Mouse (Mus musculus) G1E (cell line): ENCODE measurements around the gene Col1a2.

Source experiments
- CTCF ChIP-seq: IDR thresholded peaks from 2 replicates; pipeline ENCODE4 v1.5.1; 2012; ENCODE audit warnings: low read depth, low read length, inconsistent platforms, mixed read lengths
- POLR2AphosphoS5 ChIP-seq: IDR thresholded peaks from 2 replicates; pipeline ENCODE4 v1.6.1; 2012; ENCODE audit warnings: low read depth, low read length, inconsistent platforms; ENCODE audit not compliant: insufficient replicate concordance

DNA sequence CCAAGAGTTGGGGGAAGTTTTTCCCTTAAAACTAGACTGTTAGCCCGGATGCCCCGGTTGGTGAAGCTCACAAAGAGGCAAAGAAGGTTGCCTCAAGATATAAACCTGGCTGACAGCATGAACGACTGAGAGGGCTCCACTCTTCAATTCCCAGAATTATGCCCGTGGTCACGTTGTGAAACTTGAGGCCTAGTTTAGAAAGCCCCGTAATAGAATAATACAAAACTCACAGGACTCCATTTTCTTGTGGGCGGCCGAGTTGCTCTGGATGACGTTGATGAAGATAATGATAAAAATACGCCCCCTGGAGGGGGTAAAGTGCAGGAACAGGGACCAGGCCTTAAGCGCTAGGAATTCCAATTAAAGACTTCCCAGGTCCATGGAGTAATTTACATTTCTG is 1.5 kb downstream of the Col1a2 start:
- TF ChIP-seq CTCF = no peak
- TF ChIP-seq POLR2AphosphoS5 = no peak
